Mouse (Mus musculus): ENCODE measurements around the gene Apba3. TPM values are rescaled to one million over a fixed set of nuclear protein-coding genes. Genes with fewer than 3 reads are reported as not detected.

Gene Apba3
- polyA plus RNA-seq, 1 experiment from 2014 or later: 61.2 TPM

DNA sequence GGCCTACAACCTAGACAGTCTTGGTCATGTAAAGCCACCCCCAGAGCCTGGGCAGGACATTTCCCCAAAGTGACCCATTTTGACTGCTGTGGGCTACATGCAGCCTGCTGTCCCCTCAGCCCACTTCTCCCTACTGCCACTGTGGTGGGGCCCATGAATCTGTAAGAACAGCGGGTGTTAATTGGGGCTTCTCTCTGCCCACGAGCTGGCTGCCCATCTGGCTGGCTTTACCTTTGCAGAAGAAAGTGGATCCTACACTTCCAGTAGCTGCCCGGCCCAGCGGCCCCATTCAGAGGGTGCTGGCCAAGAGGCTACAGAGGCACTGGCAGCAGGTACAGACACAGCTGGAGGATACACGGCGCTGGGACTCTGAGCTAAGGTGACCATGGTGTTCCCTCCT is 21.6 kb upstream of the Apba3 start:
- no peak for ATAC-seq (ENCODE audit: low read depth)
- Histone ChIP-seq H3K9me3 (ENCODE audit: control insufficient read depth, low read length) (no peaks in the 10 kb centered on the region), H3K4me2 (ENCODE audit: low read depth, low read length) (no peak overlapping the region), H3K4me3 (ENCODE audit: low read length) (no peak overlapping the region), H3K36me3 (ENCODE audit: control insufficient read depth, insufficient read depth, low read length) (no peaks in the 10 kb centered on the region), H3K27me3 (ENCODE audit: control insufficient read depth, insufficient read depth, low read depth, low read length) (peaks cover 7% of the 10 kb centered on the region), H3K27ac (ENCODE audit: low read length) (no peak overlapping the region), H3K9ac (ENCODE audit: low read length) (peak overlapping the region; percentile 20; the same call in 1 of the 2 replicates), H3K4me1 (replicated peaks; ENCODE audit: control insufficient read depth, insufficient read depth, low read length) (no peaks in the 10 kb centered on the region)
- WGBS: 75% methylated on average over 6 of the region's 6 CpGs

DNA sequence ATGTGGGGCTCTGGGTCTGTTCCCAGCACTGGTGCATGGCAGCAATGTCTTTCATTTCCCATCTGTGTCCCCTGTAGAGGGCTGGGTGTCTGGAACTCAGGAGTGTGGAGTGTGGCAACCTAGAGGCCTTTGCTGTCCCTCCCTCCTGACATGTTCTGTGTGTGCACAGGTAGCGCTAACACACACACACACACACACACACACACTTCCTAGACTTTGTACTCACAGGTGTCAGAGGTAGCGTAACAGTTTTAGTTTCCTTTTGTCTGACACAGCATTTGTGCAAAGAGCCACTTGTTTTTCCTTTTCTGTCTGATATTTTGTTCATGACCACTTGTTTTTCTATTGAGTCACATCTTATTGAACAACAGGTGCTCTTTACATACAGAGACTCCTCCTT is 19.0 kb upstream of the Apba3 start:
- H3K27me3 ChIP-seq (ENCODE audit: control insufficient read depth, insufficient read depth, low read depth, low read length): peaks cover 14% of the 10 kb centered on the region
- ATAC-seq (ENCODE audit: low read depth): no peak
- no peaks in the 10 kb centered on the region for H3K36me3 ChIP-seq (ENCODE audit: control insufficient read depth, insufficient read depth, low read length)
- H3K27ac ChIP-seq (ENCODE audit: low read length): no peak overlapping the region
- WGBS: 87% methylated on average over 2 of the region's 2 CpGs
- no peak overlapping the region for H3K9ac ChIP-seq (ENCODE audit: low read length)
- H3K4me2 ChIP-seq (ENCODE audit: low read depth, low read length): no peak overlapping the region
- H3K9me3 ChIP-seq (ENCODE audit: control insufficient read depth, low read length): no peaks in the 10 kb centered on the region
- H3K4me3 ChIP-seq (ENCODE audit: low read length): no peak overlapping the region
- H3K4me1 ChIP-seq (replicated peaks; ENCODE audit: control insufficient read depth, insufficient read depth, low read length): no peaks in the 10 kb centered on the region

DNA sequence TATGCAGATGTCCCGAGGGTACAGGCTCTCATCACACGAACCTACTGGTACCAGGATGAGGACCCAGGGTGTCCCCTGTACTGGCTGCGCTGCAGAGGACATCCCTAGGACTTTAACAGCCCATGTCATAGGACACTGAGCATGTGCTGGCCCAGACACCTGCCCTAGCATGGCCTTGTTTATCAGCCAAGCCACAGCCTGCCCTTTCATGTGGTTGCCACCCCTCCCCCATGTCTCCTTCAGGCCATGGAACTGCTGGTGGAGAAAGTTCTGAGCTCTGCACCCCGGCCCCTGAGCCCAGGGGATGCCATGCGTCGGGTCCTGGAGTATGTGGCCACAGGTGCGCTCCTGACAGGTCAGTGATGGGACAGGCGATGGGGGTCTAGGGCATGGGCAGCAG is 17.3 kb upstream of the Apba3 start:
- WGBS: 78% methylated on average over 8 of the region's 8 CpGs
- Histone ChIP-seq H3K9ac (ENCODE audit: low read length) (no peak overlapping the region), H3K36me3 (ENCODE audit: control insufficient read depth, insufficient read depth, low read length) (no peaks in the 10 kb centered on the region), H3K4me3 (ENCODE audit: low read length) (no peak overlapping the region), H3K27me3 (ENCODE audit: control insufficient read depth, insufficient read depth, low read depth, low read length) (peaks cover 31% of the 10 kb centered on the region), H3K27ac (ENCODE audit: low read length) (no peak overlapping the region), H3K4me1 (replicated peaks; ENCODE audit: control insufficient read depth, insufficient read depth, low read length) (no peaks in the 10 kb centered on the region), H3K4me2 (ENCODE audit: low read depth, low read length) (no peak overlapping the region), H3K9me3 (ENCODE audit: control insufficient read depth, low read length) (no peaks in the 10 kb centered on the region)
- no peak for ATAC-seq (ENCODE audit: low read depth)

DNA sequence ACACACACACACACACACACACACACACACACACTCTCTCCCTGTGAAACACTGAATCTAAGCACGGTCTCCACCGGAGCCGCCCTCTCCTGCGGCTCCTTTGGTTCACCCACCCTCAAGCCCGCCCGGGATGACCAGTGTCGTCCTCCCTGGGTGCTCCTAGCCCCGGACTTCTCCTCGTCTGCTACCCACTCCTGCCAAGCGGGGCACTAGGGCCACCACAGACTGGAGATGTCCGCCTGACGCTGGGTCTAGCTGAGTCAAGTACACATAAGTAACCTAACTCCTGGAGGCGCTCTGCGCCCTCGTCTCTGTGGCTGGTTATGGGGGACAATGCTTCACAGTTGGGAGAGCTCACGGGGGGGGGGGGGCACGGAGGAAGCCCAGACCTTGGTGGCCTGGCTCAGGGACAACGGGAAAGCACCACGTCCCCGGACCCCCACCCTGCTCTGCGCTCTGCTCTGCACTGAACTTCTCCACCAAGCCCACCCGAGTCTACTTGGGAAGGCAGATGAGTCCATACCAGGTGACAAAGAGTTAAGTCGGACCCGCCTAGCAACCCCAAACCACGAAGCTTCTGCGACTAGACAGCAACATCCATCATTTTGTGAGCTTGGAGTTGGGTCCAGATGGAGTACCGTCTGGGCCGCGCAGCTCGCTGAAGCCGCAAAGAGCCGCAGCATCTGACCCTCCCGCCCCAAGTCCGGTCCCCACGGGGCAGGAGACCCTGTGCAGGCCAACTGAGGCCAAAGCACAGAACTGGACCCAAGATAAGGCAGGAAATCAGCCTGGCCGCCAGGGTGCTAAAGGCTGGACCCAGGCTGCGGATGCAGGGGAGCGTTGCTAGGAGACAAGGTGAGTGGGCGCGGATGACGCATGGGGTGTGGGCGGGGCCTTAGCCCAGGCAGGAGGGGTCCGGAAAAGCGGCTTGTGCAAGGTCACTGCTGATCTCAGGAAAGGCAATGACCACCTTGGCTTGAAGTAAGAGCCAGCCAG is 14.0 kb upstream of the Apba3 start, which contains the start of gene Matk:
Gene Matk (plus strand): TSS at position 512 of the 996 bp plus-strand sequence.
- no peak within 1 kb of the TSS for H3K27ac ChIP-seq (ENCODE audit: low read length)
- H3K4me2 ChIP-seq (ENCODE audit: low read depth, low read length): no peak within 1 kb of the TSS
- peaks cover 54% of the 10 kb centered on the region for H3K27me3 ChIP-seq (ENCODE audit: control insufficient read depth, insufficient read depth, low read depth, low read length)
- H3K4me1 ChIP-seq (replicated peaks; ENCODE audit: control insufficient read depth, insufficient read depth, low read length): peaks cover 4% of the 10 kb centered on the region
- no peak within 1 kb of the TSS for H3K9ac ChIP-seq (ENCODE audit: low read length)
- H3K4me3 ChIP-seq (ENCODE audit: low read length): no peak within 1 kb of the TSS
- WGBS: 9% methylated on average over 43 of the region's 44 CpGs
- no peaks in the 10 kb centered on the region for H3K36me3 ChIP-seq (ENCODE audit: control insufficient read depth, insufficient read depth, low read length)
- H3K9me3 ChIP-seq (ENCODE audit: control insufficient read depth, low read length): no peaks in the 10 kb centered on the region
- no peak for ATAC-seq (ENCODE audit: low read depth)

DNA sequence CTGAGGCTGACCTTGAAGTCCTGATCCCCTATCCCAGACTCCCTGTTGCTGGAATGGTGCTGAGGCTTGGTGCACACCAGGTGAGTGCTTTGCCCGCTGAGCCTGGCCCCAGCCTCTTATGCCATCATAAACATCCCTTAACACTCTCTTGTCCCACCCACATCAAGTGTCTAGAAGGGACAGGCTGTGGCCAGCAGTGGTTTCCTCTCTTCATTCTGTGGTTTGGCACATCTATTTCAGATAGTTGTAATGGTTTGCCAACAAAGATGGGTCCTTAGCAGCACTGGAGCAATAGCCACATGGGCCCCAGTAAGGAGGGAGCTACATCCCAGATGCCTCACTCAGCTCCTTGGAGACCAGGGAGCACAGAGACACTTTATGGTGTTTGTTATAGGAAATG is 11.9 kb upstream of the Apba3 start:
- Histone ChIP-seq H3K4me3 (ENCODE audit: low read length) (no peak overlapping the region), H3K9me3 (ENCODE audit: control insufficient read depth, low read length) (no peaks in the 10 kb centered on the region), H3K4me2 (ENCODE audit: low read depth, low read length) (no peak overlapping the region), H3K27ac (ENCODE audit: low read length) (no peak overlapping the region), H3K27me3 (ENCODE audit: control insufficient read depth, insufficient read depth, low read depth, low read length) (peaks cover 76% of the 10 kb centered on the region), H3K36me3 (ENCODE audit: control insufficient read depth, insufficient read depth, low read length) (no peaks in the 10 kb centered on the region), H3K4me1 (replicated peaks; ENCODE audit: control insufficient read depth, insufficient read depth, low read length) (peaks cover 6% of the 10 kb centered on the region), H3K9ac (ENCODE audit: low read length) (no peak overlapping the region)
- 50% methylated on average over 1 of the region's 1 CpGs for WGBS
- ATAC-seq (ENCODE audit: low read depth): no peak

DNA sequence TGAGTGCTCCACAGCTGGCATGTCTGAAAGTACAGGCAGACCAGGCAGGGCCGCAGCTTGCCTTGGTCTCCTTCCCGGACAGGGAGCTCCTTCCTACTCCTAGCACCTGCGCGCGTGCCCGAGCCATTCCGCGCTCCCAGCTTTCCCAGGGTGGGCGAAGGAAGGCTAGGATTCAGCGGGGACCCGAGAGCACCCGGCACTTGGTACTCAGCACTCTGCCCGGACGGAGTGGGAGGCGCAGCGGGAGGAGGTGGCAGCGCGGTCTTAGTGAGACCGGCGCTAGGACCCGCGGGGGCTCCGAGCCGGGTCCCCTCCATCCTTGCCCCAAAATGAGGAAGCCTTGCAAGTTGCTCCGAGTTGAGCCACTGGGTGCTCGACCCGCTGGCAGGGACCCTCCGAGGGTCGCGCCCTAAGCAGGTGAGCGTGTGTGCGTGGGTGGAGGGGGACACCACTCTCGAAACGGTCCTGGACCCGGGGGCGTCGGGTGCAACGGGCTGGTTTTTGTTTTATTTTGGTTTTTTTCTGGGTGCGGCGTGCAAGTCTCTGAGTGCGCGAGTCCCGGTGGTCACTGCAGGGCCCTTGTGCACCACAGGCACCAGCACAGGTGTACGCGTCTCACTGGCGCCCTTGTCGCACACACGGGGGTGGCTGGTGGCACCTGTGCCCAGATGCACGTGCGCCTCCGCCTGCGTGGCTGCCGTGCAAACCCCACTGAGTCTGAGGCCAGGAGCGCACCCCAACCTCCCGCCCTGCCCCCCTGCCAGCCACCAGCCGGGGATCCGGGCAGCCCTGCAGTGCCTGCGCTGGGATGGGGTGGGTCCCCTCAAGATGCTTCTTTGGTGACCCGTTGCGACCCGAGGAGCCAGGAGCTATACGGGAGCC is 9.4 kb upstream of the Apba3 start:
- 3% methylated on average over 62 of the region's 62 CpGs for WGBS
- no peak for ATAC-seq (ENCODE audit: low read depth)
- H3K27me3 ChIP-seq (ENCODE audit: control insufficient read depth, insufficient read depth, low read depth, low read length): peaks cover 73% of the 10 kb centered on the region

DNA sequence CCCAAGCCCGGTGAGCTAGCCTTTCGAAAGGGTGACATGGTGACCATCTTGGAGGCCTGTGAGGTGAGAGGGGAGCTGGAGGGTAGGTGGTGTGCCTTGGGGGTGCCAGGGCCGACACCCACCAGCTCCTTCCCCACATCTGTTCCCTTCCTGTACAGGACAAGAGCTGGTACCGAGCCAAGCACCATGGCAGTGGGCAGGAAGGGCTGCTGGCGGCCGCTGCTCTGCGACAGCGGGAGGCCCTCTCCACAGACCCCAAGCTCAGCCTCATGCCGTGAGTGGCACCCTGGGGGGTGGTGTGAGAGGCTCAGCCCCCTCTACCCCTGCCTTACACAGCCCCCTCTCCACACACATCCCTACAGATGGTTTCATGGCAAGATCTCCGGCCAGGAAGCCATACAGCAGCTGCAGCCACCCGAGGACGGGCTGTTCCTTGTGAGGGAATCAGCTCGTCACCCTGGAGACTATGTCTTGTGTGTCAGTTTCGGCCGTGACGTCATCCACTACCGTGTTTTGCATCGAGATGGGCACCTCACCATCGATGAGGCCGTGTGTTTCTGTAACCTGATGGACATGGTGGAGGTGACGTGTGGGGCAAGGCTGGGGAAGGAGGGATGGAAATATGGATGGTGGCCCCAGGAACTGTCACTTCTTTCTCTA is 7.4 kb upstream of the Apba3 start:
- peaks cover 6% of the 10 kb centered on the region for H3K4me1 ChIP-seq (replicated peaks; ENCODE audit: control insufficient read depth, insufficient read depth, low read length)
- peaks cover 53% of the 10 kb centered on the region for H3K27me3 ChIP-seq (ENCODE audit: control insufficient read depth, insufficient read depth, low read depth, low read length)
- no peak for ATAC-seq (ENCODE audit: low read depth)
- peaks cover 4% of the 10 kb centered on the region for H3K36me3 ChIP-seq (ENCODE audit: control insufficient read depth, insufficient read depth, low read length)
- H3K9me3 ChIP-seq (ENCODE audit: control insufficient read depth, low read length): peaks cover 8% of the 10 kb centered on the region
- WGBS: 33% methylated on average over 21 of the region's 21 CpGs
- no peak overlapping the region for H3K4me3 ChIP-seq (ENCODE audit: low read length)
- no peak overlapping the region for H3K27ac ChIP-seq (ENCODE audit: low read length)
- H3K9ac ChIP-seq (ENCODE audit: low read length): no peak overlapping the region
- H3K4me2 ChIP-seq (ENCODE audit: low read depth, low read length): no peak overlapping the region

More for the DNA sequence above, 9.4 kb upstream of the Apba3 start:
- Histone ChIP-seq H3K27ac (ENCODE audit: low read length) (no peak overlapping the region), H3K36me3 (ENCODE audit: control insufficient read depth, insufficient read depth, low read length) (no peaks in the 10 kb centered on the region; the same call in 1 of the 2 replicates), H3K4me3 (ENCODE audit: low read length) (peak overlapping the region; percentile 50), H3K4me1 (replicated peaks; ENCODE audit: control insufficient read depth, insufficient read depth, low read length) (peaks cover 6% of the 10 kb centered on the region), H3K9me3 (ENCODE audit: control insufficient read depth, low read length) (peaks cover 8% of the 10 kb centered on the region), H3K9ac (ENCODE audit: low read length) (peak overlapping the region; percentile 55), H3K4me2 (ENCODE audit: low read depth, low read length) (peak overlapping the region; percentile 75)

DNA sequence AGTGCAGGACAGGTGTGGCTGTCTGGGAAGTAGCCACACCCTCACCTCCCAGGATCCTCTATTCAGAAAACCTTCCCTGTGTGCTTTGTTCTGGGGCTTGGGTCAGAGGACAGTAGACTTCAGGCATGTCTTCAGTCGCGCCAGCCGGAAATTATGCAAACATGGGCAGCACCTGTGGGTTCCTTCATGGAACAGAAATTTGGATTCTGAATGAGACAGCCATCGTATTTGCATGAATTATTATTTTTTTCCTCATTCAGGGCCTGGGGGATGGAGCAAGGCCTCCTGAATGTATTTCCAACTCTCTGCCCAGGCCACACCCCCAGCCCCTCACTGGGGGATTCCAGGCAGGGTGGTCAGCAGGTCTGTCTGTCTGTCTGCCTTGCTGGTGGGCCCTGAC is 5.7 kb upstream of the Apba3 start:
- no peak for ATAC-seq (ENCODE audit: low read depth)
- Histone ChIP-seq H3K4me2 (ENCODE audit: low read depth, low read length) (no peak overlapping the region), H3K9me3 (ENCODE audit: control insufficient read depth, low read length) (peaks cover 8% of the 10 kb centered on the region), H3K36me3 (ENCODE audit: control insufficient read depth, insufficient read depth, low read length) (peaks cover 11% of the 10 kb centered on the region), H3K27me3 (ENCODE audit: control insufficient read depth, insufficient read depth, low read depth, low read length) (peaks cover 45% of the 10 kb centered on the region), H3K27ac (ENCODE audit: low read length) (no peak overlapping the region), H3K9ac (ENCODE audit: low read length) (no peak overlapping the region), H3K4me1 (replicated peaks; ENCODE audit: control insufficient read depth, insufficient read depth, low read length) (peaks cover 13% of the 10 kb centered on the region), H3K4me3 (ENCODE audit: low read length) (no peak overlapping the region)
- WGBS: 85% methylated on average over 4 of the region's 4 CpGs

Data from lung, embryonic 16.5 days (tissue).